Mouse (Mus musculus) lung, postnatal 0 days (tissue): ENCODE data around the gene Cd164.

ENCODE experiments used
- CTCF ChIP-seq: IDR thresholded peaks from 2 replicates; pipeline ENCODE4 v1.5.1; 2016; ENCODE audit warnings: antibody characterized with exemption, mild to moderate bottlenecking
- EP300 ChIP-seq: IDR thresholded peaks from 2 replicates; pipeline ENCODE4 v1.6.1; 2016; ENCODE audit warnings: antibody characterized with exemption, mild to moderate bottlenecking, control low read depth

DNA sequence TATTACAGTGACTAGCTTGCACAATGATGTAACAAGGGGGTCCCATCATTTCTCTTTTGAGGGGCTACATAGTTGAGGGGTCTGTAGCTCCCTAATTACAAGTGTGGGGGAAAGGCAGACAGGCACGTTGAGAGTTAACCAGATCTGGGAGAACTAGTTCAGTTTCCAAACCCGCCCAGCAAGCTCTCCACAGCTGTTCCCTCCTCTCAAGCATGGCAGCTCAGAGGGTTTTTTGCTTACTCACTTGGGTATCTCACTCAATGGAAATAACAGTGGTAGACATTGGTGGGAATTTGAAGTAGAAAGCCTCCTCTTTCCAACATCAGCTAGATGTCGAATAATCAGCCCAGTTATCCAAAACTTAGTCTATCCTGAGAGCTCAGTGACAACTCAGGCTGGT is 35.9 kb downstream of the Cd164 start:
- TF ChIP-seq CTCF (no peak), EP300 (no peak)
